Mouse (Mus musculus) heart, postnatal 36 days (tissue): Measurements from ENCODE around the gene Dapk3. TPM values are rescaled to one million over a fixed set of nuclear protein-coding genes. Genes with fewer than 3 reads are reported as not detected.
A peak's percentile ranks its signal among the peaks of the same experiment; 100 is the strongest.

Source experiments
- DNase-seq, 2 experiments: peaks; one replicate each; pipeline ENCODE4 v3.0.0; 2021 to 2022
- intact Hi-C: fragments of 180-260 bp; cut with DNase I; formaldehyde crosslinking; loops from one replicate; pipeline ENCODE4 v1.15.1; 2025
- total RNA-seq, 2 experiments: library from RNA; stranded (reverse); gene quantifications; 2 replicates each; pipeline ENCODE4 v1.2.3; 2021

Gene Dapk3
- 10 to 100 TPM; 31.0 to 31.3 TPM for total RNA-seq

GRCm38 (mm10) chr10:81182336-81183333 lies at the start of gene Dapk3:
Gene Dapk3 (plus strand): TSS chr10:81183005.
- intact Hi-C loops, result no loop called here
- DNase-seq, result peak; percentile 90 to 96

GRCm38 (mm10) chr10:81134181-81134587 lies 48.6 kb upstream of the Dapk3 start:
- intact Hi-C loops, result no loop called here
- peak; percentile 74 to 76 for DNase-seq

- intact Hi-C loops, result loop anchor here (5.0 kb wide), 1 partner anchor 42 kb away; the partner anchor contains the start of gene Eef2
- DNase-seq, result peak in 1 of 2 experiments; percentile 61
These were observed 47.7 kb upstream of the Dapk3 start, which contains the start of gene Zbtb7a for GRCm38 (mm10) chr10:81134966-81135681. Gene Zbtb7a (plus strand): TSS chr10:81135220.

- DNase-seq, result peak; percentile 81 to 84
- intact Hi-C loops, result loop anchor here (5.0 kb wide), 1 partner anchor 41 kb away; the partner anchor contains the start of gene Eef2
These were observed 46.7 kb upstream of the Dapk3 start for GRCm38 (mm10) chr10:81135831-81136705.

GRCm38 (mm10) chr10:81136706-81137231 lies 46.0 kb upstream of the Dapk3 start:
- peak; percentile 72 to 86 for DNase-seq
- intact Hi-C loops, result loop anchor here (5.0 kb wide), 1 partner anchor 41 kb away; the partner anchor contains the start of gene Eef2

GRCm38 (mm10) chr10:81137252-81138130 lies 45.3 kb upstream of the Dapk3 start:
- intact Hi-C loops, result loop anchor here (5.0 kb wide), 1 partner anchor 40 kb away; the partner anchor contains the start of gene Eef2

GRCm38 (mm10) chr10:81138131-81138782 lies 44.5 kb upstream of the Dapk3 start:
- peak; percentile 40 to 46 for DNase-seq

More at GRCm38 (mm10) chr10:81137252-81138130, 45.3 kb upstream of the Dapk3 start:
- DNase-seq, result peak; percentile 100

GRCm38 (mm10) chr10:81138821-81139528 lies 43.8 kb upstream of the Dapk3 start:
- no peak for DNase-seq

More at GRCm38 (mm10) chr10:81138131-81138782, 44.5 kb upstream of the Dapk3 start:
- intact Hi-C loops, result loop anchor here (5.0 kb wide), 1 partner anchor 39 kb away; the partner anchor contains the start of gene Eef2

GRCm38 (mm10) chr10:81139529-81139846 lies 43.3 kb upstream of the Dapk3 start:
- no peak for DNase-seq
- intact Hi-C loops, result loop anchor here (5.0 kb wide), 1 partner anchor 38 kb away; the partner anchor contains the start of gene Eef2

More at GRCm38 (mm10) chr10:81138821-81139528, 43.8 kb upstream of the Dapk3 start:
- intact Hi-C loops, result loop anchor here (5.0 kb wide), 1 partner anchor 38 kb away; the partner anchor contains the start of gene Eef2

- DNase-seq, result no peak
- intact Hi-C loops, result no loop called here
These were observed 42.8 kb upstream of the Dapk3 start for GRCm38 (mm10) chr10:81140005-81140404.

GRCm38 (mm10) chr10:81140717-81141454 lies 41.9 kb upstream of the Dapk3 start:
- intact Hi-C loops, result no loop called here
- DNase-seq, result peak; percentile 39 to 58

GRCm38 (mm10) chr10:81141455-81142210 lies 41.2 kb upstream of the Dapk3 start:
- intact Hi-C loops, result no loop called here
- no peak for DNase-seq

GRCm38 (mm10) chr10:81142551-81142981 lies 40.2 kb upstream of the Dapk3 start:
- intact Hi-C loops, result no loop called here
- DNase-seq, result no peak

- intact Hi-C loops, result no loop called here
- DNase-seq, result no peak
These were observed 39.6 kb upstream of the Dapk3 start for GRCm38 (mm10) chr10:81143157-81143633.

GRCm38 (mm10) chr10:81143845-81144437 lies 38.9 kb upstream of the Dapk3 start:
- no peak for DNase-seq
- intact Hi-C loops, result no loop called here
